9 mouse cellular contexts compared by ENCODE assay signal in genomic region chr7:144677341-144678086, GRCm38 (mm10).
A peak's percentile ranks its signal among the peaks of the same experiment; 100 is the strongest.
DNase-seq lines count a peak whose midpoint lies in the region; ATAC-seq and TF ChIP-seq lines count a peak whose summit lies in the region.
"Had no signal": no experiment of that assay in that cellular context is flagged by ENCODE, and none has a peak within 500 bp of the region (broad histone marks: within the 10 kb centered on the region; RNA-seq: fewer than 3 reads in every experiment).

No protein-coding gene starts in this region.

- TF ChIP-seq EP300 in liver, postnatal 0 days (IDR thresholded peaks at IDR 0.05; ENCODE audit: low read depth): no peak

- WGBS in heart, embryonic 12.5 days: 42% methylated on average over 12 of the region's 12 CpGs
- 32% methylated on average over 12 of the region's 12 CpGs for WGBS in neural tube, embryonic 12.5 days
- WGBS in limb, embryonic 13.5 days: 42% methylated on average over 10 of the region's 12 CpGs
- WGBS in liver, postnatal 0 days (ENCODE audit: insufficient replicate concordance): 44% methylated on average over 12 of the region's 12 CpGs

- no peaks in the 10 kb centered on the region for H3K36me3 ChIP-seq in heart, embryonic 12.5 days
- no peaks in the 10 kb centered on the region for H3K36me3 ChIP-seq in neural tube, embryonic 12.5 days
- H3K36me3 ChIP-seq in limb, embryonic 13.5 days: no peaks in the 10 kb centered on the region
- H3K36me3 ChIP-seq in liver, postnatal 0 days (replicated peaks; ENCODE audit: insufficient read depth, low read length): no peaks in the 10 kb centered on the region

- no peak for DNase-seq in heart, postnatal 4 days
- no peak for DNase-seq in neural tube, embryonic 10.5 days (ENCODE audit: extremely low spot score, low spot score)
- DNase-seq in liver, postnatal 0 days: no peak
- DNase-seq in testis, postnatal 10 days (ENCODE audit: low spot score): no peak
- no peak for DNase-seq in spleen, postnatal 4 days (ENCODE audit: low spot score in 2 of 2)
- DNase-seq: cerebellum, adult 9-10 months had no signal

- peaks cover 53% of the 10 kb centered on the region for H3K27me3 ChIP-seq in heart, embryonic 12.5 days (replicated peaks)
- H3K27me3 ChIP-seq in neural tube, embryonic 12.5 days (replicated peaks): peaks cover 42% of the 10 kb centered on the region
- peaks cover 42% of the 10 kb centered on the region for H3K27me3 ChIP-seq in limb, embryonic 13.5 days
- H3K27me3 ChIP-seq in liver, postnatal 0 days (ENCODE audit: insufficient read depth, low read length): peaks cover 26% of the 10 kb centered on the region

- H3K4me1 ChIP-seq in heart, embryonic 12.5 days (replicated peaks): peaks cover 13% of the 10 kb centered on the region; the same call in 1 of the 2 replicates
- H3K4me1 ChIP-seq in neural tube, embryonic 12.5 days: peaks cover 7% of the 10 kb centered on the region
- H3K4me1 ChIP-seq in limb, embryonic 13.5 days: peaks cover 21% of the 10 kb centered on the region
- H3K4me1 ChIP-seq in liver, postnatal 0 days (ENCODE audit: insufficient read depth): no peaks in the 10 kb centered on the region

- no peak overlapping the region for H3K9ac ChIP-seq in heart, embryonic 12.5 days
- no peak overlapping the region for H3K9ac ChIP-seq in neural tube, embryonic 12.5 days
- H3K9ac ChIP-seq in limb, embryonic 13.5 days: no peak overlapping the region
- H3K9ac ChIP-seq in liver, postnatal 0 days (replicated peaks): no peak overlapping the region

- peak overlapping the region; percentile 75 for H3K4me2 ChIP-seq in heart, embryonic 12.5 days
- H3K4me2 ChIP-seq in neural tube, embryonic 12.5 days (replicated peaks): 0 out of 2 replicates have a peak overlapping the region, but pooled peaks have one; percentile 66
- H3K4me2 ChIP-seq in limb, embryonic 13.5 days (replicated peaks): peak overlapping the region; percentile 84; the same call in 1 of the 2 replicates
- no peak overlapping the region for H3K4me2 ChIP-seq in liver, postnatal 0 days (ENCODE audit: low read depth, low read length)

- TF ChIP-seq CTCF in liver, postnatal 0 days (IDR thresholded peaks at IDR 0.05; ENCODE audit: low read depth): no peak

- H3K4me3 ChIP-seq in heart, embryonic 12.5 days: no peak overlapping the region
- H3K4me3 ChIP-seq in neural tube, embryonic 12.5 days: no peak overlapping the region
- no peak overlapping the region for H3K4me3 ChIP-seq in limb, embryonic 13.5 days
- no peak overlapping the region for H3K4me3 ChIP-seq in liver, postnatal 0 days (ENCODE audit: low read depth, low read length)

- no peaks in the 10 kb centered on the region for H3K9me3 ChIP-seq in heart, embryonic 12.5 days (replicated peaks)
- no peaks in the 10 kb centered on the region for H3K9me3 ChIP-seq in neural tube, embryonic 12.5 days
- no peaks in the 10 kb centered on the region for H3K9me3 ChIP-seq in limb, embryonic 13.5 days
- H3K9me3 ChIP-seq in liver, postnatal 0 days (ENCODE audit: low read length): no peaks in the 10 kb centered on the region

- no peak; the same call in 1 of the 2 replicates for ATAC-seq in heart, embryonic 12.5 days (ENCODE audit: insufficient number of reproducible peaks, low FRiP score)
- ATAC-seq in neural tube, embryonic 12.5 days (ENCODE audit: low FRiP score, low read depth): 0 out of 2 replicates have a peak, but pooled peaks have one; percentile 29
- no peak for ATAC-seq in limb, embryonic 13.5 days (ENCODE audit: low FRiP score, low read depth)
- no peak for ATAC-seq in liver, postnatal 0 days

- no peak overlapping the region for H3K27ac ChIP-seq in heart, embryonic 12.5 days (ENCODE audit: poor library complexity, severe bottlenecking)
- H3K27ac ChIP-seq in neural tube, embryonic 12.5 days: no peak overlapping the region
- H3K27ac ChIP-seq in limb, embryonic 13.5 days: no peak overlapping the region
- H3K27ac ChIP-seq in liver, postnatal 0 days (ENCODE audit: low read depth): no peak overlapping the region
